Mouse (Mus musculus): ENCODE results near the gene Srd5a3.

Srd5a3 gene

DNA sequence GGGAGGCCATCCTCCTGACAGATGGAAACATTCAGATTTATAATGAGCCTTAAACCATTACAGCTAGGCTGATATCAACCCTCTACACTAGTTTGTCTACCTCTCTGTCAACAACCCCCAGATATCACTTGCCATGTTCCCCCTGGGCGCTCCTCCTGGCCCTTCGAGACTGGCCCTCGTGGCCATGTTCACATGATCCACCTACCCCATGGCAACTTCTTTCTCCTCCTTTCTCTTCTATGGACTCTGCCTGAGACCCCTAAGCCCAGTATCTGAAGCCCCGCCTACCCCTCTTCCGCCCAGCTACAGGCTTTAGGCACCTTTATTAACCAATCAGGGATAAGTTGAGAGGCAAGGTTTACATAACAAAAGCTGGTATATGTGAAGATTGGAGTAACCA is 39.7 kb downstream of the Srd5a3 start:
- in situ Hi-C loops (cut with MboI; ENCODE audit: low pct_unique_long_range_greater_than_20kb in 1 of 2, low sequenced_read_pairs in 2 of 2, unreplicated experiment in 1 of 2) = no loop called here

DNA sequence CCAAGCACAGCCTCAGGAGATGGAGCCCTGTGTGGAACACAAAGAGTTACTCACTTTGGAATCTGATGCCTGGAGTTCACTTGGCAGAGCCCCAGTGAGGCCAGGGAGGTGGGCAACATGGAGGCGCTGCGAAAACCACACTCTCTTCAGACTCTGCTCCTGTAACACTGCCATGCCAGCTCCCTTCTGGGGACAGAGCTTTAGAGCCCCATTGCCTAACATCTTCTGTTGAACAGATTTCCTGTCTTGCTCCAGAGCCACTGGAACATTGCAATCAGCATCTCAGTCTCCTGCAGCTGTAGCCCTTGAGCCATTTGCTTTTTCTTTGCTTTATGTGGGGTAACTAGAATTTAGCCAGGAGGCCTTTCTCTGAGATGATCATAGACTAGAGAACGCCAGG is 42.3 kb downstream of the Srd5a3 start:
- in situ Hi-C loops (cut with MboI; ENCODE audit: low pct_unique_long_range_greater_than_20kb in 1 of 2, low sequenced_read_pairs in 2 of 2, unreplicated experiment in 1 of 2) = no loop called here

- in situ Hi-C loops (cut with MboI; ENCODE audit: low pct_unique_long_range_greater_than_20kb in 1 of 2, low sequenced_read_pairs in 2 of 2, unreplicated experiment in 1 of 2) = no loop called here
Measured at GRCm38 (mm10) chr5:76183043-76183749, 43.1 kb downstream of the Srd5a3 start.

- in situ Hi-C loops (cut with MboI; ENCODE audit: low pct_unique_long_range_greater_than_20kb in 1 of 2, low sequenced_read_pairs in 2 of 2, unreplicated experiment in 1 of 2) = no loop called here
Measured at GRCm38 (mm10) chr5:76183750-76184261, 43.7 kb downstream of the Srd5a3 start, which contains the start of gene Tmem165. Gene Tmem165, plus strand, starts transcription at chr5:76183880.

DNA sequence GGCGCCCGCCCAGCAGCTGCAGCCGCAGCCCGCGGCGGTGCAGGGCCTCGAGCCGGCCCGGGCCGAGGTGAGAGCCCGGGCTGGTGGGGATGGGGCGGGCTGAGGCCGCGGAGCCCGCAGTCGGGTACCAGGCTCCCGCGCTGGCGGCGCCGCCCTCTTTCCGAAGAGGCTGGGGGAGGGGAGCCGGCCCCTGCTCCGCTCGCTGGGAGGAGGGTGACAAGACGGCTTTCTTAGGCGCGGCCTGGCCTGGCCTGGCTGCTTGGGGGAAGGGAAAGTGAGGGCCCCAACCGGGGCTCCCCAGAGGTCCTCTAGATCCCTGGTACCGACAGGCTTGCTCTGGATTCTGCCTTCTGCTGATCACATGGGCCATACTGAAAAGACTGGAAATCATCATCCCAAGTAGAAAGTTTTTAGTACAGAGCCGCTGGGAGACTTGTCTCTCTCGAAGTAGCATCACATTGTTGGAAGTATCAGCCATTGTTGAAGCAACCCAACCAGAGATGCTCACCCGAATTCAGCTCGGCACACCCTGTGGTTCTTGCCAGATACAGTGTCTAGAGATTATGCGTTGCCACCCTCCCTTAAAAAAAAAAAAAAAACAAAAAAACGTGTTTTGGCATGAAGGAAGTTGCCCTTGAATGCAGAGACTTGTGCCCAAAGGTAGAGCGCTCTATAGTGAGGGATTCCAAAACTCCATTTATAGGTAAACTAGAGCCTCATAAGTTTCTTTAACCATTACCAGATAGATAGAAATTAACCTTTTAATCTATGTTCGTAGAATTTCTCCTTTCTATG is 44.4 kb downstream of the Srd5a3 start:
- in situ Hi-C loops (cut with MboI; ENCODE audit: low pct_unique_long_range_greater_than_20kb in 1 of 2, low sequenced_read_pairs in 2 of 2, unreplicated experiment in 1 of 2) = no loop called here

DNA sequence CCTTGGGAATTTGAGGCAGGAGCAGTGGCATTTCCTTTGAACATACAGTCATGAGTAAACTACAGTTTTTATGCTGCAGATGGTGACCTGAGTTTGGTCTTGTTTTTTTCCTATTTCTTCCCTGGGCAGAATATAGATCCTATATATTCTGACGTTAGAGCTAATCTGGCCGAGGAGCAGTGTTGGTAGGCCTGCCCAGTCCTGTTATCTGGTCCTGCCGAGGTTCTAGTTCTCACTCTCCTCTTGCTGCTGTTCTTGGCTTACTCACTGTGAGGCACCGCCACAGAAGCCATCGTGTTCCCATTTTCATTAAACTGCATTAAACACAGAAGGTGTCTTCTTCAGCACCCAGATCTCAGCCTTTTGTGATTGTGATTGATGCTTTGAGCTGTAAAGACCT is 47.8 kb downstream of the Srd5a3 start:
- in situ Hi-C loops (cut with MboI; ENCODE audit: low pct_unique_long_range_greater_than_20kb in 1 of 2, low sequenced_read_pairs in 2 of 2, unreplicated experiment in 1 of 2) = no loop called here

DNA sequence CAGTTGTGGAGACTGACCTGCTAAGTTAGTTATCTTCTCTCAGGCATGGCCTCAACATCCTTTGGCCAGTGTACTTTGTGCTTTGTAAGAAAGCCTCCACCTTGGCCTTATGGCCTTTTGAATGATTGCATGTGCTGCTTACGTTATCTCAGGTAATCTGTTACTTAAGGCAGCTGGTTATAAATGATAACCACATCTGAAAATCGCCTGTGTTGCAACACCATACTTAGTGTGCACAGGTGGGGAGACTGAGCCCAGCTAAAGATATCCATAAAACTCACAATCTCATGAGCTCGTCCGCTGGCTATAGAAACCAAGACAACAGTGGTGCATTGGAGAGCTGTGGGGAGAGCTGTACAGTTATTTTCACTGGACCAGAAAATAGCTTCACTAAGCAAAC is 50.5 kb downstream of the Srd5a3 start:
- in situ Hi-C loops (cut with MboI; ENCODE audit: low pct_unique_long_range_greater_than_20kb in 1 of 2, low sequenced_read_pairs in 2 of 2, unreplicated experiment in 1 of 2) = no loop called here

- in situ Hi-C loops (cut with MboI; ENCODE audit: low pct_unique_long_range_greater_than_20kb in 1 of 2, low sequenced_read_pairs in 2 of 2, unreplicated experiment in 1 of 2) = no loop called here
Measured at GRCm38 (mm10) chr5:76193075-76193474, 53.0 kb downstream of the Srd5a3 start.

DNA sequence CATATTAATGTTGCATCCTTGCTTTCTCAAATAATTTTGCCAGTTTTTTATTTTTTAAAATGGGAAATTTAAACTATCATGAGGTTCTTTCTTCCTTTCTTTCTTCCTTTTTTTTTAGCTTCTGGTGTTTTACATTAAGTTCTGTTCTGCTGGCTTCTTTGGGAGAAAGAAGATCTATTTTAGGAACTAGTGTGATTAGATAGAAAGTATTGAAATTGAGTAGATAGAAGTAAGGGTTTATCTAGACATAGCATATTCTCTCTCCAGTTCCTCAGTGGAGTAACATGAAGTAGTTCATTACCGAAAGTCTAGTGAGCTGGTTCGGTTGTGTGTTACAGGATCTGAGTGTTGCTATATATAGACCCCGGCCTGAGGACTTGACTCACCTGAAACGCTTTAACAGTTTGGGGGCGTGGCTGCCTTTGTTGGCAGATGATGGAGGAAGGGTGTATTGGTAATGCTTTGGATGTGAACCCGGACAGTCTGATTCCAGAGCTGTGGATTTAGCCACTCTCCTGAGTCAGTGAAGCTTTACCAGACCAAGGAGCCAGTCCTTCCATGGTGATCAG is 54.4 kb downstream of the Srd5a3 start:
- in situ Hi-C loops (cut with MboI; ENCODE audit: low pct_unique_long_range_greater_than_20kb in 1 of 2, low sequenced_read_pairs in 2 of 2, unreplicated experiment in 1 of 2) = no loop called here

- in situ Hi-C loops (cut with MboI; ENCODE audit: low pct_unique_long_range_greater_than_20kb in 1 of 2, low sequenced_read_pairs in 2 of 2, unreplicated experiment in 1 of 2) = no loop called here
Measured at GRCm38 (mm10) chr5:76199346-76199745, 59.3 kb downstream of the Srd5a3 start.

- in situ Hi-C loops (cut with MboI; ENCODE audit: low pct_unique_long_range_greater_than_20kb in 1 of 2, low sequenced_read_pairs in 2 of 2, unreplicated experiment in 1 of 2) = no loop called here
Measured at GRCm38 (mm10) chr5:76203171-76203570, 63.1 kb downstream of the Srd5a3 start.

All from mouse embryonic stem cell (cell line).